Mouse (Mus musculus): ENCODE measurements at regions not wholly inside any gene's neighbourhood (a gene's known extent, or its start where the extent isn't known, plus 50 kb on each side); places are given as distances from the start of the nearest gene placed in this dataset.

DNA sequence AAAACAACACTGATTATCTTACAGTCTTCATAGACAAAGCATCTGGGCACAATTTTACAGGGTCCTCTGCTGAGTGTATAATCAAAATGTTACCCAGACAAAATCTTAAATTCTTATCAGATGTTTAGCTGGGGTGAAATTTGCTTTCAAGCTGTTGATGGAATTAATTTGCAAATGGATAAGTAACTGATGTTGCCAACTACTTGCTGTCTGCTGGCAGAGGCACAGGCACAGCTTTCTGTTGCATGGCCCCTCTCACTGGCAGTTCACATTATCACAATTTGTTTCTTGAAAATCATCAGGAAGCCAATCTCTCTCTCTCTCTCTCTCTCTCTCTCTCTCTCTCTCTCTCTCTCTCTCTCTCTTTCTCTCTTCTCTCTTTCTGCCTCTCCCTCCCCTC, 276.9 kb upstream of the Gm44 start:
- peak; percentile 3 to 15 for DNase-seq (ENCODE audit: low spot score in 2 of 2)
